Mouse (Mus musculus) erythroblast, embryonic 14.5 days (primary cell): Measurements from ENCODE around the gene Gm17402.

Experiments
- GATA1 ChIP-seq: IDR thresholded peaks from 2 replicates; pipeline ENCODE4 v1.6.1; 2012; ENCODE audit warnings: low read length, inconsistent platforms, mixed read lengths
- TAL1 ChIP-seq: IDR thresholded peaks from 3 replicates; pipeline ENCODE4 v1.6.1; 2012; ENCODE audit warnings: low read length, inconsistent platforms, mixed read lengths

GRCm38 (mm10) chr3:67373872-67374271, 1.1 kb downstream of the Gm17402 start, which contains the start of gene Mlf1:
- TF ChIP-seq GATA1, result no peak
- TF ChIP-seq TAL1, result no peak
